Mouse (Mus musculus) liver, adult 2 months (tissue): ENCODE measurements around the gene Ppard. TPM values are rescaled to one million over a fixed set of nuclear protein-coding genes. Genes with fewer than 3 reads are reported as not detected.

Experiments
- DNase-seq: peaks from one replicate; pipeline ENCODE4 v3.0.0-alpha.2; 2011; ENCODE audit warnings: low read depth, low spot score; ENCODE audit errors: extremely low read depth
- H3K27ac ChIP-seq: fragments of 200-500 bp; replicated peaks from 2 replicates; pipeline ENCODE4 v1.5.1; 2012; ENCODE audit warnings: low read depth, mild to moderate bottlenecking, control low read depth, inconsistent platforms, low read length; ENCODE audit not compliant: insufficient read depth
- H3K27me3 ChIP-seq: fragments of 200-500 bp; 2 replicates; pipeline ENCODE4 v1.6.1; 2012; ENCODE audit warnings: mild to moderate bottlenecking, moderate library complexity, low read length, inconsistent platforms; ENCODE audit not compliant: control insufficient read depth, insufficient read depth
- H3K36me3 ChIP-seq: fragments of 200-500 bp; 2 replicates; pipeline ENCODE4 v1.6.1; 2012; ENCODE audit warnings: low read length, inconsistent platforms; ENCODE audit not compliant: control insufficient read depth, insufficient read depth
- H3K4me1 ChIP-seq: fragments of 200-500 bp; 2 replicates; pipeline ENCODE4 v1.6.1; 2011; ENCODE audit warnings: low read length; ENCODE audit not compliant: control insufficient read depth, insufficient read depth
- H3K4me3 ChIP-seq: fragments of 200-500 bp; 2 replicates; pipeline ENCODE4 v1.5.1; 2011; ENCODE audit warnings: low read depth, mild to moderate bottlenecking, control low read depth, low read length, moderate library complexity; ENCODE audit not compliant: insufficient read depth
- H3K79me2 ChIP-seq: fragments of 200-500 bp; 2 replicates; pipeline ENCODE4 v1.6.1; 2012; ENCODE audit warnings: inconsistent platforms, mild to moderate bottlenecking, low read length, moderate library complexity; ENCODE audit not compliant: control insufficient read depth, insufficient read depth
- H3K9ac ChIP-seq: fragments of 200-500 bp; 2 replicates; pipeline ENCODE4 v1.6.1; 2012; ENCODE audit warnings: low read depth, mild to moderate bottlenecking, control low read depth, inconsistent platforms, low read length
- CTCF ChIP-seq: fragments of 200-500 bp; IDR thresholded peaks from 2 replicates; pipeline ENCODE4 v1.5.1; 2011; ENCODE audit warnings: low read depth, low read length, control low read depth
- POLR2A ChIP-seq: fragments of 200-500 bp; IDR thresholded peaks from 2 replicates; pipeline ENCODE4 v1.6.1; 2011; ENCODE audit warnings: low read length, control low read depth; ENCODE audit not compliant: insufficient read depth; ENCODE audit errors: extremely low read depth
- WGBS: fragments of 180-500 bp; shearing (Covaris S2); methylation state at CpG from one replicate; pipeline ENCODE4 v1.1.7; 2018; 5-methylcytosine and 5-hydroxymethylcytosine counted together
- polyA plus RNA-seq: library from polyadenylated mRNA; depleted of rRNA; stranded (reverse); fragments of >200 nt; gene quantifications from 2 replicates; pipeline ENCODE4 v1.2.3, GENCODE M21; 2012
- total RNA-seq: library from RNA; depleted of rRNA; stranded (reverse); fragments of >200 nt; gene quantifications from 2 replicates; pipeline ENCODE4 v1.2.3, GENCODE M21; 2014

Ppard gene
- total and polyA plus RNA-seq, 2 experiments: 3.0 to 9.7 TPM

GRCm38 (mm10) chr17:28197646-28198045, 34.9 kb upstream of the Ppard start:
- no peak for TF ChIP-seq POLR2A
- no peak for TF ChIP-seq CTCF
- Histone ChIP-seq H3K27me3 (no peaks in the 10 kb centered on the region), H3K4me3 (no peak overlapping the region), H3K79me2 (no peaks in the 10 kb centered on the region), H3K9ac (no peak overlapping the region), H3K36me3 (peaks cover 7% of the 10 kb centered on the region; the same call in 1 of the 2 replicates), H3K4me1 (no peaks in the 10 kb centered on the region), H3K27ac (no peak overlapping the region)
- DNase-seq: no peak
- WGBS: 68% methylated on average over 18 of the region's 18 CpGs

- 86% methylated on average over 14 of the region's 14 CpGs for WGBS
- no peak overlapping the region for H3K9ac ChIP-seq
- no peaks in the 10 kb centered on the region for H3K27me3 ChIP-seq
- DNase-seq: no peak
- no peak overlapping the region for H3K4me3 ChIP-seq
- H3K27ac ChIP-seq: no peak overlapping the region
- no peaks in the 10 kb centered on the region for H3K4me1 ChIP-seq
- H3K36me3 ChIP-seq: peaks cover 7% of the 10 kb centered on the region; the same call in 1 of the 2 replicates
- TF ChIP-seq CTCF (no peak), POLR2A (no peak)
- H3K79me2 ChIP-seq: no peaks in the 10 kb centered on the region
Observed at GRCm38 (mm10) chr17:28201982-28202381, 30.5 kb upstream of the Ppard start.

DNA sequence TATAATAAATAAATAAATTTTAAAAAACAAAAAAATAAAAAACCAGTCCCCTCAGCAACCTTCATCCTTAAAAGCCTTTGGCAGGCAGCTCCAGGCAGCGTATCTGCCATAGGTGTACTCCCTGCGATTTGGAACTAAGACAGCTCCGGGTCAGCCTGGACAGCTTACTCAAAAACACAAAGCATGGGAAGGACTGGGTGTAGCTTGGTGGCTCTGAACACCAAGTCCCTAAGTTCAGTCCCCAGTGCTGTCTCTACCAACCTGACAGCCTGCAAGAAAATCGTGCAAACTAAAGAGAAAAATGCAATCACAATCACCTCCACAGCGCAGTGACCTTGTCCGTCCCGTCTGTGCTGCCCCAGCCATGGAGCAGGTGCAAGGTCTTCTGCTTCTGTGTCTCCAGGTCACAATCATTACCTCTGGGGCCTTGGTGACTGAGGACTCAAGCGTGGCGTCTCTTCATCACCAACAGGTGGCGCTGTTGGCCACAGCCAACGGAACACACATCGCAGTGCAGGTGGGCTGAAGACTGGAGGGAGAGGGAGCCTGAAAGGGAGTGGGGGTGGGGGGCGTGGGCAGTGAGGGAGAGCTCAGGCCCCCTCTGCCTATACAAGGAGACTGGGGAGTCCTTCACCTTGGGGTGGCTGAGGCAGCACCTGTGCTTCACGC, 28.3 kb upstream of the Ppard start:
- WGBS: 55% methylated on average over 14 of the region's 14 CpGs
- Histone ChIP-seq H3K4me3 (no peak overlapping the region), H3K27ac (no peak overlapping the region), H3K27me3 (no peaks in the 10 kb centered on the region), H3K36me3 (peaks cover 3% of the 10 kb centered on the region; the same call in 1 of the 2 replicates), H3K79me2 (no peaks in the 10 kb centered on the region), H3K9ac (no peak overlapping the region), H3K4me1 (no peaks in the 10 kb centered on the region)
- peak; percentile 21 for DNase-seq
- no peak for TF ChIP-seq POLR2A
- TF ChIP-seq CTCF: peak; percentile 94

DNA sequence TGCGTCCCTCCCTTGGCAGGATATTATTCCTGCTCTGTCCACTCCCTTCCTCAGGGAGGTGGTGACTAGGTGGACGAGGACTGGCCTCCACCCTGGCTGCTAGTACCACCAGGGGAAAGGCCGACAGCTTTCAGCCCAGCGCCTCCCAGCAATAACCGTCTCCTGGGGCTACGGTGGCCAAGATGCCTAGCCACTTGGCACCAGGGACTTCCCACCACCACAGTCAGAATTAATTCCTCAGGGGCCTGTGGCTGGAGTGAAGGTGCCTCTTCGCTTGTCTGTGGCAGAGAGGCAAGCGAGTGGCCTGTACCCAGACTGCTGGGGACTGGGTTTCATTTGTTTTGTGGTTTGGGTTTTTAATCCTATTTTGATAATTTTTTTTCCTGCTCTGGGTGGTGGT, 27.1 kb upstream of the Ppard start:
- WGBS: 94% methylated on average over 8 of the region's 8 CpGs
- Histone ChIP-seq H3K27me3 (no peaks in the 10 kb centered on the region), H3K27ac (no peak overlapping the region), H3K4me1 (no peaks in the 10 kb centered on the region), H3K79me2 (no peaks in the 10 kb centered on the region), H3K4me3 (no peak overlapping the region), H3K9ac (no peak overlapping the region), H3K36me3 (no peaks in the 10 kb centered on the region)
- TF ChIP-seq POLR2A (no peak), CTCF (no peak)
- DNase-seq: no peak

DNA sequence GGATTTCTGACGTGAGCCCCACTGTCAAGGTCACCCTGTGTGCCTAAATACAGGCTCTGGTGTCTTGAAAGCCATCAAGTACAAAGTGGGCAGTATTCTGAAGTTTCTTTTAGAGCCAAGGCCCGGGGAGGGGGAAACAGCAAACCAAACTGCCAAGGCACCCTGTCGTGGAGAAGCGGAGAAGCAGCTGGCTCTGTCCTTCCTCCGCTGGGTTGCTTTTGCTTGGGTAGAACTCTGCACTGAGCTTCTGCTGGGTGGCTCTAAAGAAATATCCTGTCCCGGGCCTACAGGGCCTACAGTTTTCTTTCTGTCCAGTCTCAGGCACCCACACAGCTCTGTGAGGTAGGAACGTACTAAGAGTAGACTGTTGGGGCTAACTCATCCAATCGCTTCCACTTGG, 25.4 kb upstream of the Ppard start:
- no peak for DNase-seq
- H3K36me3 ChIP-seq: no peaks in the 10 kb centered on the region
- H3K27ac ChIP-seq: no peak overlapping the region
- no peak overlapping the region for H3K9ac ChIP-seq
- H3K27me3 ChIP-seq: no peaks in the 10 kb centered on the region
- H3K4me3 ChIP-seq: no peak overlapping the region
- TF ChIP-seq POLR2A (no peak), CTCF (no peak)
- no peaks in the 10 kb centered on the region for H3K4me1 ChIP-seq
- H3K79me2 ChIP-seq: no peaks in the 10 kb centered on the region
- WGBS: 75% methylated on average over 8 of the region's 8 CpGs

- no peaks in the 10 kb centered on the region for H3K79me2 ChIP-seq
- H3K27ac ChIP-seq: no peak within 1 kb of the TSS
- WGBS: 43% methylated on average over 25 of the region's 26 CpGs
- peak within 1 kb of the TSS; percentile 34; the same call in 1 of the 2 replicates for H3K4me3 ChIP-seq
- TF ChIP-seq POLR2A: 0 out of 2 replicates have a peak, but pooled peaks have one; percentile 15
- peak; percentile 64 for TF ChIP-seq CTCF
- H3K27me3 ChIP-seq: no peaks in the 10 kb centered on the region
- H3K4me1 ChIP-seq: no peaks in the 10 kb centered on the region
- DNase-seq: no peak
- H3K9ac ChIP-seq: peak within 1 kb of the TSS; percentile 35
- no peaks in the 10 kb centered on the region for H3K36me3 ChIP-seq
Observed at GRCm38 (mm10) chr17:28207591-28208313, 24.7 kb upstream of the Ppard start, which contains the start of gene Def6. Gene Def6, plus strand, starts transcription at chr17:28207778.
